Mouse (Mus musculus): ENCODE data around the gene Il10ra.

GRCm38 (mm10) chr9:45206121-45206520, 62.8 kb downstream of the Il10ra start:
- TF ChIP-seq CTCF (IDR thresholded peaks at IDR 0.05; ENCODE audit: low read depth, low read length) (no peak), GATA1 (IDR thresholded peaks at IDR 0.05; ENCODE audit: borderline replicate concordance, low read length) (no peak), TAL1 (conservative IDR thresholded peaks at IDR 0.05; ENCODE audit: low read depth, low read length) (no peak), GATA2 (IDR thresholded peaks at IDR 0.05; ENCODE audit: borderline replicate concordance, low read depth, low read length) (no peak)
